Comparison of ENCODE assay signal across 7 mouse cellular contexts in genomic region chr5:33144025-33144424, GRCm38 (mm10). TPM values are rescaled to one million over a fixed set of nuclear protein-coding genes. Genes with fewer than 3 reads are reported as not detected.
DNase-seq lines count a peak whose midpoint lies in the region; ATAC-seq and TF ChIP-seq lines count a peak whose summit lies in the region.

No protein-coding gene starts in this region.

- no peak overlapping the region for H3K4me3 ChIP-seq in limb, embryonic 11.5 days (ENCODE audit: low read depth, low read length)
- H3K4me3 ChIP-seq in limb, embryonic 10.5 days, result no peak overlapping the region
- no peak overlapping the region for H3K4me3 ChIP-seq in MEL (ENCODE audit: control insufficient read depth in 1 of 2, insufficient read depth in 1 of 2, low read depth in 2 of 2, low read length in 2 of 2)
- no peak overlapping the region for H3K4me3 ChIP-seq in forebrain, embryonic 13.5 days

- H3K9me3 ChIP-seq in limb, embryonic 11.5 days (ENCODE audit: control insufficient read depth, low read length), result no peaks in the 10 kb centered on the region
- no peaks in the 10 kb centered on the region for H3K9me3 ChIP-seq in limb, embryonic 10.5 days (replicated peaks)
- no peaks in the 10 kb centered on the region for H3K9me3 ChIP-seq in MEL (replicated peaks; ENCODE audit: insufficient read depth, low read length)
- no peaks in the 10 kb centered on the region for H3K9me3 ChIP-seq in forebrain, embryonic 13.5 days (replicated peaks)

- WGBS in limb, embryonic 11.5 days, result 55% methylated on average over 5 of the region's 5 CpGs
- 57% methylated on average over 5 of the region's 5 CpGs for WGBS in limb, embryonic 10.5 days
- 61% methylated on average over 5 of the region's 5 CpGs for WGBS in forebrain, embryonic 13.5 days

- no peaks in the 10 kb centered on the region for H3K4me1 ChIP-seq in limb, embryonic 11.5 days (ENCODE audit: control insufficient read depth, insufficient read depth, low read length)
- peaks cover 3% of the 10 kb centered on the region; the same call in 1 of the 2 replicates for H3K4me1 ChIP-seq in limb, embryonic 10.5 days
- H3K4me1 ChIP-seq in MEL (ENCODE audit: control insufficient read depth in 1 of 2, insufficient read depth in 2 of 2, low read length in 2 of 2), result no peaks in the 10 kb centered on the region; a peak in 1 of 4 replicates
- H3K4me1 ChIP-seq in forebrain, embryonic 13.5 days, result no peaks in the 10 kb centered on the region

- no peaks in the 10 kb centered on the region for H3K27me3 ChIP-seq in limb, embryonic 11.5 days (ENCODE audit: control insufficient read depth, insufficient read depth, low read length)
- H3K27me3 ChIP-seq in limb, embryonic 10.5 days (ENCODE audit: low read depth, poor library complexity, severe bottlenecking), result no peaks in the 10 kb centered on the region
- H3K27me3 ChIP-seq in MEL (ENCODE audit: control insufficient read depth in 1 of 2, insufficient read depth in 2 of 2, low read length in 2 of 2), result peaks cover 26 to 30% of the 10 kb centered on the region in 2 experiments
- no peaks in the 10 kb centered on the region for H3K27me3 ChIP-seq in forebrain, embryonic 13.5 days

- no peak overlapping the region for H3K4me2 ChIP-seq in limb, embryonic 11.5 days (ENCODE audit: low read depth, severe bottlenecking)
- no peak overlapping the region for H3K4me2 ChIP-seq in forebrain, embryonic 13.5 days

- TF ChIP-seq CTCF in MEL (IDR thresholded peaks at IDR 0.05 in 2 of 3, conservative IDR thresholded peaks at IDR 0.05 in 1 of 3; ENCODE audit: control insufficient read depth in 1 of 3, insufficient read depth in 1 of 3, low read depth in 2 of 3, low read length in 3 of 3, poor library complexity in 1 of 3, severe bottlenecking in 1 of 3), result peak; percentile 66 to 82 (median 76)

- peak; percentile 33 for DNase-seq in limb, embryonic 11.5 days (ENCODE audit: low spot score)
- DNase-seq in limb, embryonic 10.5 days (ENCODE audit: low spot score), result no peak
- DNase-seq in MEL (ENCODE audit: low read depth, low spot score), result peak; percentile 70
- peak; percentile 62 to 65 for DNase-seq in adrenal gland, postnatal 36 days
- peak; percentile 51 for DNase-seq in kidney, postnatal 10 days
- DNase-seq in yolk sac, embryonic 10.5 days (ENCODE audit: low spot score), result peak; percentile 32

- no peak overlapping the region for H3K9ac ChIP-seq in limb, embryonic 11.5 days (ENCODE audit: low read length)
- H3K9ac ChIP-seq in MEL (ENCODE audit: control insufficient read depth, low read depth, low read length, poor library complexity, severe bottlenecking), result no peak overlapping the region
- H3K9ac ChIP-seq in forebrain, embryonic 13.5 days, result no peak overlapping the region

- ATAC-seq in limb, embryonic 11.5 days (ENCODE audit: insufficient number of reproducible peaks, low FRiP score, low TSS enrichment, low read depth), result no peak
- ATAC-seq in forebrain, embryonic 13.5 days, result no peak

- TF ChIP-seq EP300 in MEL (IDR thresholded peaks at IDR 0.05; ENCODE audit: low read depth in 1 of 2, low read length in 2 of 2), result no peak

- no peak overlapping the region for H3K27ac ChIP-seq in limb, embryonic 11.5 days (replicated peaks; ENCODE audit: low read depth, low read length)
- no peak overlapping the region for H3K27ac ChIP-seq in limb, embryonic 10.5 days
- no peak overlapping the region for H3K27ac ChIP-seq in MEL (ENCODE audit: control insufficient read depth, low read depth, low read length)
- H3K27ac ChIP-seq in forebrain, embryonic 13.5 days, result no peak overlapping the region

- no peaks in the 10 kb centered on the region for H3K36me3 ChIP-seq in limb, embryonic 11.5 days (ENCODE audit: control insufficient read depth, insufficient read depth, low read length)
- H3K36me3 ChIP-seq in limb, embryonic 10.5 days, result no peaks in the 10 kb centered on the region
- H3K36me3 ChIP-seq in MEL (ENCODE audit: control insufficient read depth in 1 of 2, insufficient read depth in 2 of 2, low read length in 2 of 2), result no peaks in the 10 kb centered on the region
- no peaks in the 10 kb centered on the region for H3K36me3 ChIP-seq in forebrain, embryonic 13.5 days (ENCODE audit: poor library complexity, severe bottlenecking)

- peak; percentile 50 for TF ChIP-seq RAD21 in MEL (IDR thresholded peaks at IDR 0.05; ENCODE audit: low read depth, low read length)

- no peak for TF ChIP-seq POLR2A in MEL (IDR thresholded peaks at IDR 0.05; ENCODE audit: control insufficient read depth in 1 of 2, insufficient read depth in 1 of 2, low read depth in 1 of 2, low read length in 2 of 2, poor library complexity in 1 of 2)

- no peaks in the 10 kb centered on the region for H3K79me2 ChIP-seq in MEL (ENCODE audit: control insufficient read depth, insufficient read depth, low read length, poor library complexity)

TF ChIP-seq in MEL, 35 proteins besides CTCF, POLR2A, EP300 and RAD21:
- TF ChIP-seq ZC3H11A (IDR thresholded peaks at IDR 0.05; ENCODE audit: low read depth, low read length), result peak; percentile 36
- no peak for TF ChIP-seq CHD1 (IDR thresholded peaks at IDR 0.05; ENCODE audit: low read depth, low read length)
- TF ChIP-seq SMC3 (IDR thresholded peaks at IDR 0.05; ENCODE audit: low read depth, low read length), result peak; percentile 68
- TF ChIP-seq CHD2 (IDR thresholded peaks at IDR 0.05; ENCODE audit: low read length), result no peak
- TF ChIP-seq MYC (IDR thresholded peaks at IDR 0.05; ENCODE audit: low read depth, low read length), result peak; percentile 85
- peak; percentile 69; the same call in 1 of the 2 replicates for TF ChIP-seq MAX (IDR thresholded peaks at IDR 0.05; ENCODE audit: low read length)
- no peak for TF ChIP-seq JUND (IDR thresholded peaks at IDR 0.05; ENCODE audit: low read depth, low read length)
TF ChIP-seq in MEL: peak in this region for 4.

RNA-seq across cellular contexts. Expression of gene Slc5a1, which starts 40.0 kb away (rescaled TPM):
- 0.04 TPM in 1 of 2 replicates, not detected in the other for polyA plus RNA-seq in limb, embryonic 11.5 days (2014; fragmentation: Nextera tagmentation; extraction: Ambion mirVana)
- not detected in 2 replicates for polyA plus RNA-seq in limb, embryonic 10.5 days (2016; fragmentation: Nextera tagmentation; extraction: Ambion mirVana)
- total RNA-seq in MEL (2012; rRNA removed), result not detected in 2 replicates
- not detected for polyA plus RNA-seq in MEL (2012; ENCODE audit: insufficient read depth in 1 of 2, insufficient read length in 2 of 2, low read depth in 1 of 2, low replicate concordance in 2 of 2, missing spikeins in 1 of 2)
- not detected for total RNA-seq in adrenal gland, postnatal 36 days (2021)
- 0.04 TPM in 1 of 2 replicates, not detected in the other for polyA plus RNA-seq in forebrain, embryonic 13.5 days (2015; fragmentation: Nextera tagmentation; extraction: Ambion mirVana)
